Mouse (Mus musculus): ENCODE data around the gene Sipa1l3.

DNA sequence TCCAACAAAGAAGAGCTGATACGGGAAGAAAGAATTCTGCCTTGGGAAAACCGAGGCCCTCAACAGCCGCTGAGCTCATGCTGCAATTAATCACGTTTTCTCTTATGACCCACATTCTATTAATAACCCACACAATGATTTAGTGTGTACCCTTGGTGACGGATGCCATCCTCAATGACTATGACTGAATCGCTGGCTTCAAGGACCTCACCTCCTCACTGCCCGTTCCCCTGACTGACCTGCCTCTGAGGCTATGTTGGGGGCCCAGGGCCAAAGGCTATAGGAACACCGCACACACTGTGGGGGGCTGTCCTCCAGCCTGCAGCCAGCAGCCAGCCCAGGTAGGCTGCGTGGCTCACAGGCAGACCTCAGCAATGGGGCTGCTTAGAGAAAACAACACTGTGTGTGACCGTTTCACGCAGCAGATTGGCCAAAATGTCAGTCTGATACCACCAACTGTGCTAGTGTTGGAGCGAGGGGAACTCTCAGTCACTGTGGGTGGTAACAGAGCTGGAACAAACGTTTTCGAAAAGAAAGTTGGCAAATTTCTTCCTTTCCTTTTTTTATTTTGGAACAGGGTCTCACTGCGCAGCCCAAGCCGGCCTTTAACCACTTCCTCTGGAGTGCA, 79.7 kb downstream of the Sipa1l3 start:
- TF ChIP-seq POLR2A (IDR thresholded peaks at IDR 0.05; ENCODE audit: borderline replicate concordance, insufficient read depth, low read length) (no peak), CTCF (IDR thresholded peaks at IDR 0.05; ENCODE audit: borderline replicate concordance, insufficient read depth, low read depth, low read length) (no peak)
